Mouse (Mus musculus): ENCODE data around the gene Ercc8. TPM values are rescaled to one million over a fixed set of nuclear protein-coding genes. Genes with fewer than 3 reads are reported as not detected.

Ercc8 gene
- polyA plus RNA-seq, 3 experiments from 2014 or later = 6.9 to 10.5 (median 10.4) TPM

- no peak for ATAC-seq
These were observed 70.7 kb downstream of the Ercc8 start for GRCm38 (mm10) chr13:108229191-108229590.

DNA sequence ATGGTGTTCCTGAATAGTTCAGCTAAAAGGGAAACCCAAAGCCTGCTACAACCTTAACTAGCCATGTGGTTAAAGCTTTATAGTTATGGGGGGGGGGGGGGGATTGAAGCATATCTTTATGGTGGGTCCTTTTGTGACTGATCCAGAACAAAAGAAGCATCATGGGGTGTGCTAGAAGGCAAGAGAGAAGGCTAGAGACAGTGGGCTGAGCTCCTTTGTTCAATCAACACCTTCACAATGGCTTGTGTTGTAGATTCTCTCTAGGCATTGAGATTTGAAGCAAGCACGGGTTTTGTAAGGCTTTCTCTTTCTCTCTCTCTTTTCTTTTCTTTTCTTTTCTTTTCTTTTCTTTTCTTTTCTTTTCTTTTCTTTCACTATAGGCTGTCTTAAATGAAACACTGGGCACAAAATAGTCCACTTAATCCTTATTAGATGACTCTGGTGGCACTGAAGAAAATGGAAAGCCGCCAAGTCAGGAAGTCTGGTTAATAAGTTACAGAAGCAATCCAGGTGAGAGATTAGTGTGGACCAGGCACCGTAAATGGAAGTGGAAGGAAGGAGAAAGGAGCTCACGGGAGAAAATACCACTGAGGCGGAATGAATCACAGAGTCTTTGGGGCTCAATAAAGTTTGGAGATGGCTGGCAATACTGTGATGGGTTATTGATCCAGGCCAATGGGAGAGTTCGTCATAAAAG is 71.3 kb downstream of the Ercc8 start:
- ATAC-seq = no peak

DNA sequence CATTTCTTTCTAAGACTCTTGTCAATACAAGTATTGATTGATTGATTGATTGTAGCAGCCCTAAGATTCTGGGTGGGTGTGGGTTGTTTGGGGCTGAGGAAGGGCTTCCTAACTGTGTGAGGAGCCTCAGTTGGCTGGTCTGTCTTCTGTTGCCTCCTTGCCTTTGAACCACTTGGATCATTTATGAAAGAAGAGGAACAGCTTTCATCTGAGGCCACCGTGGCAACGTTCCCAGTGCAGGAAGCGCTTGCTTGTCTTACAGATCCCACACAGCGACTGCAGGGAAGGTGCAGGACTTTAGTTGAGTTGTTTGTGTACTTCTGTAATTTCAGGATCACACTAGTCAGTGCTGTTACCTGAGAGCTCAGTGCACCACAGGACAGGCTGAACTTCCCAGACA is 81.5 kb downstream of the Ercc8 start:
- ATAC-seq = no peak

DNA sequence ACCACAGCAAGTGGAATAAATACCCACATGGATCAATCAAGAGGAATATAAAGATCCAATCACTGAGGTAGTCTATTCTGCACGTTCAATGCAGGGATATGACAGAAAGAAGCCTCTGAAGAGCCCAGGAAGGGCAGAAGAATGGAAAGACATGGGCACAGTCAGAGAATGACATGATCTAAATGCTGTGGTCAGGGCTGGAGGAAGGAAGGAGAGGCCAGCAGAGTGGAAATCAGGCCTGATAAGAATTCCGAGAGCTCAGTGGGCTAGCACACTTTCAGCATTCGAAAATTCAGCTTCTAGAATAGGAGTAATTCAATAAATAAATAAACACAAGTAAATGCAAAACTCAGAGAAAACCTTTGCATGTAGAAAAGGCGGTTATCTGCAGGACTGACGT is 83.2 kb downstream of the Ercc8 start:
- no peak for ATAC-seq

Other genes starting within 250 kb of the Ercc8 start
- 100 to 1,000 TPM in 1 of 3 experiments, 10 to 100 TPM in 2; 67.7 to 100 (median 82.4) TPM for gene Smim15, start 114.3 kb upstream of the Ercc8 start, polyA plus RNA-seq (2017; shearing (Covaris generic))
- 10 to 100 TPM; 38.9 to 47.2 (median 43.2) TPM for gene Ndufaf2, start 108 bp upstream of the Ercc8 start, polyA plus RNA-seq (2017; shearing (Covaris generic))
- gene Elovl7, start 55.7 kb downstream of the Ercc8 start, polyA plus RNA-seq (2017; shearing (Covaris generic)) = under 1 TPM; 0.28 to 0.87 (median 0.37) TPM
- gene Depdc1b, start 157.6 kb downstream of the Ercc8 start, polyA plus RNA-seq (2017; shearing (Covaris generic)) = 10 to 100 TPM in 1 of 3 experiments, under 1 TPM in 2; 0.30 to 12.3 (median 0.53) TPM

Data from inflammation-experienced regulatory T-cells, adult 6 months (primary cell).